Mouse (Mus musculus): ENCODE measurements around the gene Cbll1.
"Not testable (repeated sequence)": the region's sequence is repeated elsewhere in the genome, so short reads cannot be mapped to it uniquely, and the experiment has no call there.

Gene Cbll1

DNA sequence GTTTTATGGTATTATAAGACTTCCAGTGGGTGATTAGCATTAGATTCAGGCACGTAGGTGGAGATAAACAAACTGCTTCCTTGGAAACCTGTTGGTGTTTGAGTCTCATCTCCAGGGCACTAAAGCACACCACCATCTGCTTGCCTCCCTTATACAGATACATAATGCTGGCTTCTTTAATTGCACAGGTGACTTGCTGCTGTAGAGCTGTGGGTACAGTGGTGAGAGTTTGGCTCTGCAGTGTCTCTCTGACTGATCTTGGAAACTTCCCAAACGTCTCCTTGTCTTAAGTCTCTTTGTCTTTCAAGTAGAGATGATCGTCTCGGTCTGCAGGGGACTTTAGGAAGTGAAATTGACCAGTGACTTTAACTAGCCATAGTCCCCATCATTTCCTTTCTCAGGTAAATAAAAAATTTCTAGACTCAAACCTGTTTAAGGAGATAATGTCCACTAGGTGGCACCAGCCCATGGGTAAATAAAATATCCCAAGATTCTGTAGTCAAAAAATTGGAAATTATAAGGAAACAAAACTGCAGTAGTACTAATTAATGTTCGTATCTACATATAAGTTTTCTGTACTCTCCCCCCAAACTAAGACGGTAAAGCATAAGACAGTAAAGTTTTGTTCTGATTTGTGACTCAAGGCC, 8.4 kb upstream of the Cbll1 start:
- in situ Hi-C loops (cut with MboI; ENCODE audit: low pct_unique_long_range_greater_than_20kb in 1 of 2, low sequenced_read_pairs in 2 of 2, unreplicated experiment in 1 of 2): loop anchor here (5.0 to 25.0 kb wide), 4 partner anchors 204 to 409 kb away; partner anchors contain the start of gene Gpr22 (in 1 of the 2)

DNA sequence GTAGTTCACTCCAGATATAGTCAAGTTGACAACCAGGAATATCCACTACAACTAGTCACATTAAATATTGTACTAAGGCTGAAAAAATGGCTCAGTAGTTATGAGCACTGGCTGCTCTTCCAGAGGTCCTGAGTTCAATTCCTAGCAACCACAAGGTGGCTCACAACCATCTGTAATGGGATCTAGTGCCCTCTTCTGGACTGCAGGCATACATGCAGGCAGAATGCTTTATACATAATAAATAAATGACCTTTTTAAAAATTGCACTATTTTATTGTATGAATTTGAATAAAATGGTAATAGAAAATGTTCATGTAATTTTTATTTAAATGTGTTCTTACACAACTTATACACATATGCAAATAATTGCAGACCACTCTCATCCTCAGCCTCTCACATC, 3.8 kb upstream of the Cbll1 start:
- in situ Hi-C loops (cut with MboI; ENCODE audit: low pct_unique_long_range_greater_than_20kb in 1 of 2, low sequenced_read_pairs in 2 of 2, unreplicated experiment in 1 of 2): loop anchor here in 1 of 2 experiments (10.0 to 25.0 kb wide), 2 partner anchors 209 to 412 kb away; partner anchors contain the start of gene Gpr22

DNA sequence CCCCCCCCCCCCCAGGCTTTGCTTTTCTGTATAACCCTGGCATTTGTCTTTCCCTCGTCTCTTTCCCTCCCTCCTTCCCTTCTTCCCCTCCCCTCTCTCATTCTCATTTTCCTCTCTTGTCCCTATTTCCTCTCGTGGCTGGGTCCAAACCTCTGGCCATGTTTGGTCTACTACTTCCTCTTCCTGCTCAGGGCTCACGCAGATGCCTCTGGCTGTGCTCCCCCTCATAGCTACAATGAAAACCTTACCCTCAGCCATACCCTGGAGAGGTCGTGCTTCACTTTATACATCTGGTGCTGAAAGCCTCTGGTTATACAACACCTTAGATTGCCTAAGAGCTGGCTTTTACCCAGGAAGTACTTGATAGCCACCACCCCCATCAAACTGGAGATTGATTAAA, 1.9 kb upstream of the Cbll1 start:
- in situ Hi-C loops (cut with MboI; ENCODE audit: low pct_unique_long_range_greater_than_20kb in 1 of 2, low sequenced_read_pairs in 2 of 2, unreplicated experiment in 1 of 2): loop anchor here in 1 of 2 experiments (10.0 to 25.0 kb wide), 2 partner anchors 211 to 414 kb away; partner anchors contain the start of gene Gpr22

DNA sequence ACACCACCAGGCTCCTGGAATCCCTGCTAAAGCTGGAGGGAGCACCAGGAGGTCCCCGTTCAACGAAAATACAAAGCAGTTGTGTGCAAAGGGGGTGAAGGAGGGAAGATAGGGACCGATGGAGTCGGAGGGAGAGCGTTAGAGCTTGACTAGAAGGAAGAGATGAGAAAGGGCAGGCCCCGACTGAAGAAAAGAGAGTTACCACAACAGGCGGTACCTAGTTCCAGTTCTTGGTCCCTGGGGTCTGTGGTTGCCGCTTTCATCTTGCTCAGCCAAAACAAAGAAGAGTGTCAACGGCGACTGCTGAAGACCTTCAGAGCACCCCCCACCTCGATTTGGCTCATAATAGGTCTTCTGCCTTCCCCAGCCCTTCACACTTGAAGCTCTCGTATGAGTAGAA, 780 bp upstream of the Cbll1 start:
- in situ Hi-C loops (cut with MboI; ENCODE audit: low pct_unique_long_range_greater_than_20kb in 1 of 2, low sequenced_read_pairs in 2 of 2, unreplicated experiment in 1 of 2): loop anchor here in 1 of 2 experiments (10.0 to 25.0 kb wide), 2 partner anchors 212 to 415 kb away; partner anchors contain the start of gene Gpr22

DNA sequence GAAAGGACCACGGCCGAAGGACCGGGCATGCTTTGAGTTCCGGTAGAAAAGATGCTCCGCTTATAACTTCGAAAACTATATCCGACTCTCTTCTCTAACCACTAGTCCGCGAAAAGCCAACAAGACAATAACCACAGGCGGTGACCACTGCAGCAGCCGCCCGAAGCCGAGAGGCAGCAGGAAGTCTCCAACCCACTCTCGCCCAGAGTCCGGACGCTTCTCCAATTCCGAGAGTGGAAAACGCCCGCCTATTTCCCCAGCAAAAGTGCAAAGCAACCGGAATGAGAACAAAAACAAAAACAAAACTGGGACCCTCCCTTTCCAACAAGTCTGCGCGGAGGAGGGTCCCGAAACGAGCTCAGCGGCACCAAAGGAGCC, 491 bp downstream of the Cbll1 start:
- in situ Hi-C loops (cut with MboI; ENCODE audit: low pct_unique_long_range_greater_than_20kb in 1 of 2, low sequenced_read_pairs in 2 of 2, unreplicated experiment in 1 of 2): no loop called here

DNA sequence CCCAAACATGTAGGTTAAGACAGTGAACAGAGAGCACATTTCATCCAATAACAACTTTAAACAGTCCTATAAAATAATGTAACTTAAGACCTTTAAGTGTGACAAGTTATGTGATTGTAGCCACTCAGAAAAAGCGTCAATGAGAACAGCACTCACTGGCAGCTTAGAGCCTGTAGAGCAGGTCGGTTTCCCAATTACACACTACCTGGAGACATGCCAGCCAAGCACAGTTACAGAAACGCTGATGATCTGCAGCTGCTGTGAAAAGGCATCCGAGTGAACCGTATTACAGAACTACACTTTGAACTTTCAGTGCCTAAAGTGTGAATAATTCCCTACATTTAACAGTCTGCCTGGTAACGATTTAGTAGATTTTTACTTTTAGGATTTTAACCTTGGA, 13.0 kb downstream of the Cbll1 start:
- in situ Hi-C loops (cut with MboI; ENCODE audit: low pct_unique_long_range_greater_than_20kb in 1 of 2, low sequenced_read_pairs in 2 of 2, unreplicated experiment in 1 of 2): no loop called here

DNA sequence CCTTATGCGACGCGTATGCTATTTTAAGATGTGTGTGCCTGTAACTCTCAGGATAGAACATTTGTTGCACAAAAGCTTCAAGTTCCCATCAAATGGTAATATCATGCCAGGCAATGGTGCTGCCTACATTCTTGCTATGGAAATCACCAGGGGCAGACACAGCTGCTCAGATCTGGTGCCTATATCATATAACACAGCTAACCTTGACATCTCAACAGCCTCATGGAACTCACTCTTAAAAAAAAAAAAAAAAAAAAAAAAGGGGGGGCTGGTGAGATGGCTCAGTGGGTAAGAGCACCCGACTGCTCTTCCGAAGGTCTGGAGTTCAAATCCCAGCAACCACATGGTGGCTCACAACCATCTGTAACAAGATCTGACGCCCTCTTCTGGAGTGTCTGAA, 21.2 kb downstream of the Cbll1 start:
- in situ Hi-C loops (cut with MboI; ENCODE audit: low pct_unique_long_range_greater_than_20kb in 1 of 2, low sequenced_read_pairs in 2 of 2, unreplicated experiment in 1 of 2): not testable (repeated sequence)

DNA sequence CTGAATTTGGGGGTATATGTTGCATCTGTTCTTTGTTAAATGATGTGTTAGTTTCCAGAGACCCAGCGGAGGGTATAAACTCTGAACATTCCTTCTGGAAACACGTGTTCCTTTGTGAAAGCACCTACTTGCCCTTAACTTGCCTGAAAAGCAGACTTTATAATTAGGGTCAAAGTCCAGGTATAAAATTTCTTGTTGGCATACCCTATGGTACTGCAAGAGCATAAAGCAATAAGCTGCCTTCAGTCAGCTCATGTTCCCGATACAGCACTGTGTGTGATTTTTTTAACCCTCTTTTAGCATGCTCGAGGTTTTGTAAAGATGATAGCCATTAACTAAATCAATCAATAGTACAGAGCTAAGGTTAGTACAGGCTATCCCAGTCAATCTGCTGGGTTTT, 36.8 kb downstream of the Cbll1 start:
- in situ Hi-C loops (cut with MboI; ENCODE audit: low pct_unique_long_range_greater_than_20kb in 1 of 2, low sequenced_read_pairs in 2 of 2, unreplicated experiment in 1 of 2): loop anchor here in 1 of 2 experiments (10.0 kb wide), 1 partner anchor 338 kb away; no protein-coding TSS in a partner anchor

DNA sequence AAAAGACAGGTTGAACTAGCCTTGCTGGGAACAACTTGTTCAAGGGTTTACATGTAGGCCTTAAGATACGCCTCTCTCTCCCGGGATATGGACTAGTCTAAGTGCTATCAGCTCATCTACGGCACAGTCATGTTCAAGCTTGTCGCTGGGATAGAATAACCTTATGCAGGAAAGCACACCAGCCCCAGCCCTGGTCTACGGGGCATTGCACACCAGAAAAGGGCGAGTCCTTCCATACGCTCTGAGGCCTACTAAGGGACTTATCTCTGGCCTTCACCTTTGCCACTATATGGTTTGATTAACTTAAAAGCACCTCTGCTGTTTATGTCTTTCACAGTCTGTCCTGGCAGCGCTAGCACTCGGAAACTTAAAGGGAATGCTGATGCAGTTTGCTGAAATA, 38.0 kb downstream of the Cbll1 start:
- in situ Hi-C loops (cut with MboI; ENCODE audit: low pct_unique_long_range_greater_than_20kb in 1 of 2, low sequenced_read_pairs in 2 of 2, unreplicated experiment in 1 of 2): loop anchor here in 1 of 2 experiments (10.0 kb wide), 1 partner anchor 337 kb away; no protein-coding TSS in a partner anchor

DNA sequence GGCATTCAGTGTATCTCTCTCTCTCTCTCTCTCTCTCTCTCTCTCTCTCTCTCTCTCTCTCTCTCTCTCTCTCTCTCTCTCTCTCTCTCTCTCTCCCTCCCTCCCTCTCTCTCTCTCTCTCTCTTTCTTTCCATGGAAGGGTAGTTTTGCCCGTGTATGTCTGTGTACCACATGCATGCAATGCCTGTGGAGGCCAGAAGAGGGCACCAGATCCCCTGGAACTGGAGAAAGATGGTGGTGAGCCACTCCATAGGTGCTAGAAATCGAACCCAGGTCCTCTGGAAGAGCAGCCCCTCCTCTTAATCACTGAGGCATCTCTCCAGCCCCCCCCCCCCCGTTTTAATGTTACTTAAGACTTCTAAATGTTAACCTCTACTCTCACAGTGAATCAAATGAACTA, 39.1 kb downstream of the Cbll1 start:
- in situ Hi-C loops (cut with MboI; ENCODE audit: low pct_unique_long_range_greater_than_20kb in 1 of 2, low sequenced_read_pairs in 2 of 2, unreplicated experiment in 1 of 2): loop anchor here in 1 of 2 experiments (10.0 kb wide), 1 partner anchor 335 kb away; no protein-coding TSS in a partner anchor

DNA sequence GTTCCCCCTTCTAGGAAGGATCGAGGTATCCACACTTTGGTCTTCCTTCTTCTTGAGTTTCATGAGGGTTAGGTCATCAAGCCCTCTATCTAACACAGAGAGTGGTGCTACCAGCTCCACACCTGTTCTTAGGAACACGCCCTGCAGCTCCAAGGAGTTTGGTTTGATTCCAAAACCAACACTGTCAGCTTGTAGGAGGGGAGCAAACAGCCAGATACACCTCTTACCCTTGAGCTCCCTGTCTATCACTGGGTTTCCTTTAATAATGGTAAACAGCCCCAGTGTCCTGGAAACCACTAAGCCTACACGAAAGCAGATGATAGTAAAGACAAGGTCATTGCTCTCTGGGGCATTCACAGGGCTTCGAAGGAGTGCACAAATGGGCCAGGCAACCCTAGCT, 40.9 kb downstream of the Cbll1 start:
- in situ Hi-C loops (cut with MboI; ENCODE audit: low pct_unique_long_range_greater_than_20kb in 1 of 2, low sequenced_read_pairs in 2 of 2, unreplicated experiment in 1 of 2): no loop called here

DNA sequence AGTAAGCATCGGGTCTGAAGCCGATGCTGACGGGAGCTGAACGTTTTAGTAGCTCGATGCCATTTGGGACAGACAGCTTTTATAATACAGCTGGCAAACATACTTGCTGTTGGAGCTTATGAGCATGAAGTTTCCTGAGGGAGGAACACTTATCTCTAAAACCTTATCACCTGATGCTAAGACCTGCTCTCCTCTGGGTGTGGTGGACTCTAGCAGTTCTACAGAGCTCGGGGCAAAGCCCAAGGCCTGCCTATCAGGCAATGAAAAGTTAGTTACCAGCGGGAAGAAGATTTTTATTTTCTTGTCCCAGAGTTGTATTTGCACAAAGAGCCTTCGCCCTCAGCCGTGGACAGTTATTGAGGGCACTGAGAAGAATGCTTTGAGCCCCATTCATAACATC, 43.1 kb downstream of the Cbll1 start:
- in situ Hi-C loops (cut with MboI; ENCODE audit: low pct_unique_long_range_greater_than_20kb in 1 of 2, low sequenced_read_pairs in 2 of 2, unreplicated experiment in 1 of 2): no loop called here

DNA sequence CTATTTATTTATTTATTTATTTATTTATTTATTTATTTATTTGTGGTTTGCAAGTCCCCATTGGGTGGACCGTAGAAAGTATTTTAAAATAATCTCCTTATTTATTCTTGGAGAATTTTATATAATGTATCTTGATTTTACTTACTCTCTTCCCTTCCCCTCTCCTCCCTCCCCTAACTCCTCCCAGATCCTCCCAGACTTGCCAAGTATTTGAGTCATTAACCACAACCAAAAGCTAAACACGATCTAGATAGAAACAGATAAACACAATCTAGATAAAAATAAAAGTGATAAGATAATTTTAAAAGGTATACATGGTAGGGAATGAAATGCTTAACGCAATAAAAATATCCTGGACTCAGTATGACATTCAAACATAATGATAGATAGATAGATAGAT, 50.1 kb downstream of the Cbll1 start:
- in situ Hi-C loops (cut with MboI; ENCODE audit: low pct_unique_long_range_greater_than_20kb in 1 of 2, low sequenced_read_pairs in 2 of 2, unreplicated experiment in 1 of 2): no loop called here

DNA sequence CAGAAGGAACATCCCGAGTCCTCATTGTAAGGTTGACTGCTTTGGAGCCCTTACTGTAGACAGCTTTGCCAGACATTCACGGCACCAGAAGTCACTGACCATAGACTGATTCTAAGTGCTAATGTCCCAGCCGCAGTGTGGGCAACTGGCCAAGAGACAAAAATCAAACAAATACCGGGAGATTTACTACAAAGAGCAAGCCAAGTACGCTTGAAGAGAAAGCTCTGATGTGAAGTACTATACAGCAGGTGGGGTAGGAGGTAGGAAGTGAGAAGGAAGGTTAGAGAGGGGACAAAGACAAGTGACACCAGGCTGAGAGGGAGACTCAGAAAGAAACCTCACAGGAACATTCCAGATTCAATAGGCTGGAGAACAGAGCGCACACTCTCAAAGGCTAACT, 54.6 kb downstream of the Cbll1 start:
- in situ Hi-C loops (cut with MboI; ENCODE audit: low pct_unique_long_range_greater_than_20kb in 1 of 2, low sequenced_read_pairs in 2 of 2, unreplicated experiment in 1 of 2): no loop called here

DNA sequence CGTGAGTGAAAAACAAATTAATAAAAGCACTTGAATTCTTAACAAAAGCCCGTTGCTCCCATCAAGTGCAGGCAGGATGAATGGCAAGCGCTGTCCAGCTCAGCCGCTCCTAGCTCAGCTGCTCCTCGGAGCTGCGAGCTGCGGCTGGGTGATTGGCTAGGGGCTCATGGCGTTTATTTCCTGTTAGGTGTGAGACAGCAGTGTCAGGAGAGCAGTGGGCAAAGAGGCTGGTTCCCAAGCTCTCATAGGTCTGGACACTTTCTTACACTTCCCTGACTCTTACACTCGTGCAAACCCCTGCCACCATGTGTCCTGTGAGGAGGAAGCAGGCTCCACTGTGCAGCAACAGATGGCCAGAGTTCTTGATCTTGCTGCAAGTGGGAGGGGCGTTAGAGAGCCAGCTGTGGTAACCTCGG, 55.3 kb downstream of the Cbll1 start:
- in situ Hi-C loops (cut with MboI; ENCODE audit: low pct_unique_long_range_greater_than_20kb in 1 of 2, low sequenced_read_pairs in 2 of 2, unreplicated experiment in 1 of 2): no loop called here

DNA sequence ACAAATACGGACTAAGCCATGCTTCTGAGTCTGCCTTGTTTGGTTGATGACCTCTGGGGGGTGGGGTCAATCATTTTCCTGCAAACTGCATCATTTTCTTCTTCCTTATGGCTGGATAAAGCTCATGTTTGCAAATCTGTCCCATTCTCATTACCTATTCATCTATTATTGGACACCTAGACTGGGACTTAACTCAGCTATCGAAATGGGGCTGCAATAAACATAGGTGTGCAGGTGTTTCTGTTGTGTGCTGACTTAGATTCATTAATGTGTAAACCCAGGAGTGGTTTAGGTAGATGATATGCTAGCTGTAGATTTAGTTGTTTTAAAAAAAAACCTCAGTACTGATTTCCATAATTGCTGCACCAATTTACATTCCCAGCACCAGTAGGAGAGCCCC, 59.8 kb downstream of the Cbll1 start:
- in situ Hi-C loops (cut with MboI; ENCODE audit: low pct_unique_long_range_greater_than_20kb in 1 of 2, low sequenced_read_pairs in 2 of 2, unreplicated experiment in 1 of 2): no loop called here

DNA sequence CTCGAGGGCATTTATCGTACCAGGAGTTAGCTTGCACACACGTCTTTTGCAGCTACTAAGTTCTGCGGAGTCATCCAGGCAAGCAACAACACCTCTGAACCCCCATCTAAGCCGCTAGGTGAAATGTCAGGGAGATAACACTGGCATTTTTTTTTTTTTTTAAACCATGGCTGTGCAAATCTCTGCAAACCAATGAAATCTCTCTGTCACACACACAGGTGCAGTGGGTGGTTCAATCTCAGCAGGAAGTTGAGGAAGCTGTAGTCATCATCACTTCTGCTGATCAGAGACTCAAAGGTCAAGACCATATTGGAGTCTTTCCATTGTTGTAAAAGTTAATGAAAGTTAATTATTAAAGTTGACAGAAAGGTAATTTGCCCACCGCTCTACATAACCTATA, 61.6 kb downstream of the Cbll1 start:
- in situ Hi-C loops (cut with MboI; ENCODE audit: low pct_unique_long_range_greater_than_20kb in 1 of 2, low sequenced_read_pairs in 2 of 2, unreplicated experiment in 1 of 2): no loop called here
